Mouse (Mus musculus): ENCODE measurements around the gene Hipk3.

Gene Hipk3

DNA sequence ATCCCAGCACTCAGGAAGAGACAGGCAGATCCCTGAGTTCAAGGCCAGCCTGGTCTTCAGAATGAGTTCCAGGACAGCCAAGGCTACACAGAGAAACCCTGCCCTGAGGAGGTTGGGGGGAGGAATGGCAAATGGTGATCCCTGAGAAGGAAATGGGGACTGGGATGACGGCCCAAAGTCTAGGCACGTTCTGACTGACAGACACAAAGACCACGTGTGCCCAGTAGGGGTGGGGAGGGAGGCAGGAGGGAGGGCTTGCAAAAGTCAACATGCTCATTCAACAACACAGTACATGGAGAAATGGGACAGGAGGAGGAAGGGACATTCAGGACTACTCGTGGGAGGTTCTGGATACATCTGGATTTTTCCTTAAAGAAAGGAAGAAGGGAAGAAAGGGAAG, 81.8 kb downstream of the Hipk3 start:
- no peak for DNase-seq (ENCODE audit: low spot score)

DNA sequence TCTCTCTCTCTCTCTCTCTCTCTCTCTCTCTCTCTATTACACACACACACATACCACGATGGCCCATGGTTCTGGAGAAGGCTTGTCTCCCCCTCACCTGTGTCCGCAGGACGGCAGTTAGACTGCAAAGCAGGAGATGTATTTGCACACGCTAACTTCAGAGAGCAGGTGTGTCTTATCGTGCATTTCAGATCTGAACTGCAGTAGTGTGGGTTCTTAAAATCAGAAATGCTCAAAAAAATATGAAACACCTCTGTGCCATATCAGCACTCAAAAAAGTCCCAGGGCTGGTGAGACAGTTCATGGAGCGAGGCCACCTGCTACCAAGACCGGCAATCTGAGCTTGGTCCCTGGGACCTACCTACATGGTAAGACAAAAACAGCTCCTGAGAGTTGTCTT, 82.4 kb downstream of the Hipk3 start:
- DNase-seq (ENCODE audit: low spot score), result no peak

DNA sequence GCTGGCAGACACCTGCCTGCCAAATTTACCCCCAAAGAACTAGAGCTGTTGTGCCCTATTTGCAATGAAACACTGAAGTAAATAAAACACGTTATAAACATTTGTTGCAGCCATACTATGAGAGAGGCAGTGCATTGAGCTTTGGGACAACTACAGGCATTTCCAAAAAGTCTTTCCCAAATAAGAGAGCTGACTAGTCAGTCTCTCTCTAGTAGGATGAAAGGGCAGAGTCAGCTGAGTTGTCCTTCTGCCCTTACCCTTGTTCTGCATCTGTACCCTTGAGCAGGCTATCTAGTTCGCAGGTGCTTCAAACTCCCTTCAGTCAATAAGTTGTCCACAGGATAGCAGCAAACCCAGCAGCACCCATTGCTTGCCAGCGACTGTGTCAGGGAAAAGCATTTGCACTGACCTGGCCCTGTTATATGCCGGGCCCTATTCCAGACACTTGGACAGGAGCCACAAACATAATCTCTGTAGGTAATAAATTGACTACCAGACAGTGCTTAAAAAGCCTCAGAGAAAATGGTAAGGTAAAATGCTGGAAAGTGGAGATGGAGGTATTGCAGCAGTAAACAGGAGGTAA, 83.2 kb downstream of the Hipk3 start, which contains the start of gene D430041D05Rik:
TSS of gene D430041D05Rik (minus strand) at position 51 of the 583 bp plus-strand sequence.
- no peak for DNase-seq (ENCODE audit: low spot score)

- DNase-seq (ENCODE audit: low spot score), result peak; percentile 66
Observed at GRCm38 (mm10) chr2:104409851-104410821, 84.1 kb downstream of the Hipk3 start.

- no peak for DNase-seq (ENCODE audit: low spot score)
Observed at GRCm38 (mm10) chr2:104408351-104408750, 85.9 kb downstream of the Hipk3 start.

DNA sequence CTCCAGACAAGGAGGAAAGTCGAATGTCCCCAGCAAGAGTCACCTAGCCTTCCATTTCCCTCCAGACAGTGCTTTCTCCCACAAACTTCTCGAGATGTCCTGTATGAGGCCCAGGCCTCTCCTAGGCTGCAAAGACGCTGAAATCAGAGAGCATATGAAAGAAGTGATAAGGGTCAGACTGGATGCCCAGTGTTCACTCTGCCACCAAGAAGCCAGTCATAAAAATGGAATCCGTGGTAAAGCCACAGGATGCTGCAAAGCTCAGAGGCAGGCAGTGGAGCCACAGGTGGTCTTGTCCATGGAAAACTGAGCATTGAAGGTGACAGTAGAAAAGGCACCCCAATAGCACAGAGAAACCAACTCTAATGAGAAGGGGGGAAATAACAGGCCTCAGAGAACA, 86.3 kb downstream of the Hipk3 start:
- no peak for DNase-seq (ENCODE audit: low spot score)

DNA sequence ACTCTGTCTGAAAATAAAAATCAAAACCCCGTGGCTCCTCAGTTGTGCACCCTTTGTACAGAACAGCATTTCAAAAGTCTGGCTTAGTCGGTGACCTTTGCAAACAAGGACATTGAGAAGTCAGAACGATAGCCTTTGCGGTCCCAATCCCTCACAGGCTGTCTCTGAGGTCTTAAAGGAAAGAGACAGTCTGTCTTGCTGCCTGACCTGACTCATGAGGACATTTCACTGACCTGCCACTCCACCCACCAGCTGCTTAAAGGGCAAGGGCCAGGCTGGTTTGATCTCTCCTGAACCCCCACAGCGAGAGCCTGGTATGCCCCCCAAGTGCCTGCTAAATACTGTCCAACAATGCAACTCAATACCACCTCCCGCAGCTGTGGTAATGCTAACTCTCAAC, 90.2 kb downstream of the Hipk3 start:
- no peak for DNase-seq (ENCODE audit: low spot score)

- DNase-seq (ENCODE audit: low spot score), result no peak
Observed at GRCm38 (mm10) chr2:104398651-104399290, 95.5 kb downstream of the Hipk3 start.

- no peak for DNase-seq (ENCODE audit: low spot score)
Observed at GRCm38 (mm10) chr2:104395961-104396360, 98.3 kb downstream of the Hipk3 start.

GRCm38 (mm10) chr2:104394769-104395168, 99.5 kb downstream of the Hipk3 start:
- DNase-seq (ENCODE audit: low spot score), result no peak

GRCm38 (mm10) chr2:104392700-104393312, 101.4 kb downstream of the Hipk3 start:
- no peak for DNase-seq (ENCODE audit: low spot score)

DNA sequence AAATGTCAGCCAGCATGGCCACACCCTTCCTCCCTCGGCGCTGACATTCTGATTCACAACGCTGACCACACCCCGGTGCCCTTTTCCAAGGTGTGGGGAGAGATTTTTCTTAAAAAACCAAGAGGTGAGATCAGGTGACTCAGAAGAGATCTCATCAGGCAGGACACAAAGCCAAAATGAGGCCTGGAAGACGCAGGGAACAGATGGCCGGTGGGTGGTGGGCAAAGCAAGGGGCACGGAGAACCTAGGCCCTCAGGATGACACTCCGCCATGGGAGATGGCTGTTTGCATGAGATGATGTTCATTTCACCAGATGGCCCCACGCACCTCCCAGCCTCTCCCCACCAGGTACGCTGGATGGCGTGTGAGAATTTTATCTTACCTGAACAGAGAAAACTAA, 105.0 kb downstream of the Hipk3 start:
- DNase-seq (ENCODE audit: low spot score), result no peak

- no peak for DNase-seq (ENCODE audit: low spot score)
Observed at GRCm38 (mm10) chr2:104385941-104386340, 108.3 kb downstream of the Hipk3 start.

DNA sequence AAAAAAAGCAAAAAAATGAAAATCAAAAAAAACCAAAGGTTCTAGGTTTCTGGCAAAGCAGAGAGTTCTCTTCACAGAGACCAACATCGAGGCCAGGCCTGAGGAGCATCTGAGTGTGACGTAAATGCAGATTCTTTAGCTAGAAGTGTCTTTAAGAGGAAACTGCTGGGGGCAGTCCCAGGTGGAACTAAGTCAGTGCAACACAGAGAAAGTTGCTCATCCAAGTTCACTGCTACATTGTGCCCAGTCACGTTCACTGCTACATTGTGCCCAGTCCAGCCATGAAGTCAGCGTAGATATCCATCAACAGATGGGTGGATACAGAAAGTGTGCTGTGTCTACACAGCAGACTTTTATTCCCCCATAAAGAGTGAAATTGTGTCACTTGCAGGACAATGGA, 110.7 kb downstream of the Hipk3 start:
- no peak for DNase-seq (ENCODE audit: low spot score)

GRCm38 (mm10) chr2:104382813-104383212, 111.4 kb downstream of the Hipk3 start:
- DNase-seq (ENCODE audit: low spot score), result no peak

DNA sequence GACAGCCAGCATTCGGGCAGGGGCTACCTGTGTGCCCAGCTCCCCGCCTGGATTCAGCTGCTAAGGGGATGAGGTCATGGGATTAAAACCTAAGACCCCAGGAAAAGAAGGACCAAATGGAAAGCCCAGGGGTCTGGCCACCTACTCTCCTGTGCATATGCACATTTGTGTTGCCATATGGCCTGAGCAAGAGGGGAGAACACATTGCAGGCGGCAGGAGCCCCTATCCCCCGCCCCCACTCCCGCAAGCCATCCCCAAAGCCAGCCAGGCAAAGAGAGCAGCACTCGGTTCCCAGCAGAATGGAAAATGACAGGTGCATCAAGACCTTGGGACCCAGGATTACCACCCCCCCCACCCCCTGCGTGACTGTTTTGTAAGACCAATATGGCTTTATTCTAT, 114.9 kb downstream of the Hipk3 start:
- DNase-seq (ENCODE audit: low spot score), result no peak

GRCm38 (mm10) chr2:104378791-104379190, 115.5 kb downstream of the Hipk3 start:
- no peak for DNase-seq (ENCODE audit: low spot score)

GRCm38 (mm10) chr2:104377990-104378389, 116.3 kb downstream of the Hipk3 start:
- no peak for DNase-seq (ENCODE audit: low spot score)
